Mouse (Mus musculus) left cerebral cortex, postnatal 10 days (tissue): ENCODE results near the gene Olfr728. TPM values are rescaled to one million over a fixed set of nuclear protein-coding genes. Genes with fewer than 3 reads are reported as not detected.

Experiments used
- DNase-seq, 2 experiments: peaks; one replicate each; pipeline ENCODE4 v3.0.0; 2021 to 2022; ENCODE audit warnings: low spot score in 2 of 2, mixed read lengths in 1 of 2; ENCODE audit errors: extremely low spot score in 1 of 2
- intact Hi-C: fragments of 180-260 bp; cut with DNase I; formaldehyde crosslinking; loops from one replicate; pipeline ENCODE4 v1.15.1; 2025
- total RNA-seq, 2 experiments: library from RNA; stranded (reverse); gene quantifications; 2 replicates each; pipeline ENCODE4 v1.2.3; 2021

Gene Olfr728
- not detected for total RNA-seq

- DNase-seq: no peak
- intact Hi-C loops: no loop called here
These were observed at the start of gene Olfr728 for GRCm38 (mm10) chr14:50142580-50142979. TSS of gene Olfr728 (minus strand) at chr14:50142680.

- DNase-seq: no peak
- intact Hi-C loops: no loop called here
These were observed 45.6 kb upstream of the Olfr728 start, which contains the start of gene Olfr730 for GRCm38 (mm10) chr14:50188098-50188497. TSS of gene Olfr730 (minus strand) at chr14:50188198.

- intact Hi-C loops: no loop called here
- no peak for DNase-seq
These were observed 10.3 kb upstream of the Olfr728 start, which contains the start of gene Olfr729 for GRCm38 (mm10) chr14:50152810-50153209. TSS of gene Olfr729 (minus strand) at chr14:50152910.

GRCm38 (mm10) chr14:50122886-50123285 is 19.6 kb downstream of the Olfr728 start, which contains the start of gene Olfr727:
TSS of gene Olfr727 (plus strand) at chr14:50123186.
- intact Hi-C loops: no loop called here
- DNase-seq: no peak

- intact Hi-C loops: no loop called here
- DNase-seq: no peak
These were observed 51.6 kb downstream of the Olfr728 start, which contains the start of gene Olfr726 for GRCm38 (mm10) chr14:50090853-50091252. TSS of gene Olfr726 (minus strand) at chr14:50090953.

Other genes with a start within 250 kb of the Olfr728 start
- gene Olfr722, start 240.7 kb downstream of the Olfr728 start, total RNA-seq: not detected
- not detected for gene Olfr723, start 210.9 kb downstream of the Olfr728 start, total RNA-seq
- not detected for gene Olfr724, start 179.4 kb downstream of the Olfr728 start, total RNA-seq
- not detected for gene Olfr725, start 102.3 kb downstream of the Olfr728 start, total RNA-seq
- gene Olfr726, start 51.7 kb downstream of the Olfr728 start, total RNA-seq: not detected
- not detected for gene Olfr727, start 19.5 kb downstream of the Olfr728 start, total RNA-seq
- gene Olfr729, start 10.2 kb upstream of the Olfr728 start, total RNA-seq: not detected
- not detected for gene Olfr730, start 45.5 kb upstream of the Olfr728 start, total RNA-seq
- not detected for gene Olfr731, start 99.2 kb upstream of the Olfr728 start, total RNA-seq
- not detected for gene Olfr732, start 141.5 kb upstream of the Olfr728 start, total RNA-seq
- not detected for gene Olfr733, start 158.8 kb upstream of the Olfr728 start, total RNA-seq
- gene Olfr734, start 184.1 kb upstream of the Olfr728 start, total RNA-seq: not detected
- not detected for gene Olfr735, start 206.2 kb upstream of the Olfr728 start, total RNA-seq
- not detected for gene Tlr11, start 215.2 kb upstream of the Olfr728 start, total RNA-seq
- gene Olfr736, start 238.5 kb upstream of the Olfr728 start, total RNA-seq: not detected